In the genomic region with DNA sequence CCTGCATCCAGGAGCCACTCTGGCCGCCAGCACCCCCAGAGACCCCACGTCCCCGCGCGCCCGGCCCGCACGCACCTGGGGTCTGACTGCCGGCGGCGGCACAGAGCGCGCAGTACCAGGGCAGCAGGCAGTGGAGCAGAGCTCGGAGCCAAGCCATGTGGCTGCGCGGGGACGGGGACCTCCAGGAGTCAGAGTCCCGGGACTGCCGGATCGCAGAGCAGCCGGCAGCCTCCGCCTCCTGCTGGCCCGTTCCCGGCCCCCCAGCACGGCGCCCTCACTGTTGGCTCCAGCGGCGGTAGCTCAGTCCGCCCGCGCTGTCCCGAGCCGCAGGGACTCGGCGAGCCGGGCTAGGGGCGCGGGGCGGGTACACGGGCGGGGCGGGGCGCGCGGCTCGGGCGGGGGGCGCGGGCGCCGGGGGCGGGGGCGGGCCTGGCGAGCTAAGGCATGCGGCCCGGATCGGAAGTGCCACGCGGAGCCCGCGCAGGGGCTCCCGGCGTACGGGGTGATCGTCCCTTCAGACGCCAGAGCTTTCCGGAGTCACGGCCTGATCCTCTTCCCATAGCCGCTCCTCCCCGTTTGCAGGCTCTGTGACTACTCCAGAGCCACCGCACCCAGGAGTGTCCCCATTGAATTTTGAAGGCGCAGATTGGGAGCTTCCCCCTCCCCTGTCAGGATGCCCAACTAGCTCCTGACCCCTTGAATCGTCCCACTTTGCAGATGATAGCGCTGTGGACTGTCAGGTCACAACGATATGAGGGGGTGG, we compare ENCODE assay signal across 9 mouse cellular contexts. TPM values are rescaled to one million over a fixed set of nuclear protein-coding genes. Genes with fewer than 3 reads are reported as not detected.
DNase-seq lines count a peak whose midpoint lies in the region; ATAC-seq lines count a peak whose summit lies in the region.
"Had no signal": no experiment of that assay in that cellular context is flagged by ENCODE, and none has a peak within 500 bp of the region (broad histone marks: within the 10 kb centered on the region; RNA-seq: fewer than 3 reads in every experiment).

Adamts14 (minus strand) TSS at position 358 of the 763 bp plus-strand sequence.

- no peaks in the 10 kb centered on the region for H3K36me3 ChIP-seq in forebrain, embryonic 15.5 days
- H3K36me3 ChIP-seq in intestine, embryonic 14.5 days (ENCODE audit: control insufficient read depth, insufficient read depth, low read length): no peaks in the 10 kb centered on the region

- peak within 1 kb of the TSS; percentile 52 for H3K4me3 ChIP-seq in forebrain, embryonic 15.5 days
- H3K4me3 ChIP-seq in intestine, embryonic 14.5 days (ENCODE audit: low read depth, low read length): peak within 1 kb of the TSS; percentile 53

- peak within 1 kb of the TSS; percentile 95 for H3K4me2 ChIP-seq in forebrain, embryonic 15.5 days (replicated peaks)
- H3K4me2 ChIP-seq in intestine, embryonic 14.5 days (ENCODE audit: low read length): peak within 1 kb of the TSS; percentile 92

- H3K9me3 ChIP-seq in forebrain, embryonic 15.5 days: no peaks in the 10 kb centered on the region
- no peaks in the 10 kb centered on the region for H3K9me3 ChIP-seq in intestine, embryonic 14.5 days (ENCODE audit: control insufficient read depth, low read length)

- peaks cover 9% of the 10 kb centered on the region; the same call in 1 of the 2 replicates for H3K27me3 ChIP-seq in forebrain, embryonic 15.5 days
- 0 out of 2 replicates have a peak, but pooled peaks cover 9% of the 10 kb centered on the region for H3K27me3 ChIP-seq in intestine, embryonic 14.5 days (replicated peaks; ENCODE audit: control insufficient read depth, insufficient read depth, low read length)

- peak; percentile 71 for ATAC-seq in forebrain, embryonic 15.5 days (replicated peaks)
- peak; percentile 63 for ATAC-seq in intestine, embryonic 14.5 days (replicated peaks; ENCODE audit: low FRiP score, low TSS enrichment, low read depth)
- no peak for ATAC-seq in inflammation-experienced regulatory T-cells, adult 6 months

- peaks cover 9% of the 10 kb centered on the region for H3K4me1 ChIP-seq in forebrain, embryonic 15.5 days
- H3K4me1 ChIP-seq in intestine, embryonic 14.5 days (replicated peaks; ENCODE audit: control insufficient read depth, insufficient read depth, low read length): peaks cover 3% of the 10 kb centered on the region; the same call in 1 of the 2 replicates

- DNase-seq in gastrocnemius, postnatal 10 days: peak; percentile 64
- DNase-seq in gastrocnemius, postnatal 25 days: no peak
- DNase-seq in NIH3T3 (ENCODE audit: low read depth): peak; percentile 67
- DNase-seq in intestine, embryonic 14.5 days (ENCODE audit: low spot score): peak; percentile 78
- DNase-seq in lung, postnatal 14 days: peak; percentile 34
- peak; percentile 26 for DNase-seq in thymus, postnatal 0 days (ENCODE audit: low spot score)

- H3K9ac ChIP-seq in forebrain, embryonic 15.5 days (replicated peaks): peak within 1 kb of the TSS; percentile 49
- H3K9ac ChIP-seq in intestine, embryonic 14.5 days (ENCODE audit: low read length): peak within 1 kb of the TSS; percentile 62

- H3K27ac ChIP-seq in forebrain, embryonic 15.5 days (replicated peaks): no peak within 1 kb of the TSS
- no peak within 1 kb of the TSS for H3K27ac ChIP-seq in intestine, embryonic 14.5 days (ENCODE audit: low read depth)
- H3K27ac ChIP-seq: macrophage had no signal

- WGBS in forebrain, embryonic 15.5 days: under 1% methylated on average over 55 of the region's 75 CpGs
- WGBS in intestine, embryonic 14.5 days: under 1% methylated on average over 48 of the region's 75 CpGs

RNA-seq across cellular contexts. Expression of gene Adamts14, which starts in this region (rescaled TPM):
- 1 to 10 TPM; 4.7 to 8.0 TPM for total RNA-seq in gastrocnemius, postnatal 10 days (2021)
- 1 to 10 TPM; 2.1 to 2.4 TPM for total RNA-seq in gastrocnemius, postnatal 25 days (2021)
- 0.13 and 0.20 TPM in 2 replicates for polyA plus RNA-seq in forebrain, embryonic 15.5 days (2015; fragmentation: Nextera tagmentation; extraction: Ambion mirVana)
- 0.74 and 1.2 TPM in 2 replicates for polyA plus RNA-seq in intestine, embryonic 14.5 days (2014; fragmentation: Nextera tagmentation; extraction: Ambion mirVana)
- 0.31 and 0.49 TPM in 2 replicates for polyA plus RNA-seq in thymus, postnatal 0 days (2015; fragmentation: Nextera tagmentation; extraction: Ambion mirVana)
- polyA plus RNA-seq in inflammation-experienced regulatory T-cells, adult 6 months (2017; shearing (Covaris generic)): not detected

Comparison
In these comparisons a context has a peak if more than half of its experiments do, and no peak if none do; other contexts are left out.
1. Peak in ATAC-seq, H3K4me3 ChIP-seq, H3K9ac ChIP-seq and H3K4me2 ChIP-seq in forebrain, embryonic 15.5 days; RNA of the gene not detected or under 1 TPM.
2. Peak in DNase-seq in thymus, postnatal 0 days; RNA of the gene not detected or under 1 TPM.